Mouse (Mus musculus): ENCODE measurements around the gene Lypla2. TPM values are rescaled to one million over a fixed set of nuclear protein-coding genes. Genes with fewer than 3 reads are reported as not detected.
"Not testable (repeated sequence)": the region's sequence is repeated elsewhere in the genome, so short reads cannot be mapped to it uniquely, and the experiment has no call there.

Lypla2 gene
- polyA plus RNA-seq, 1 experiment from 2014 or later = 124 TPM

GRCm38 (mm10) chr4:135987714-135988113 lies 15.3 kb upstream of the Lypla2 start:
- no peak overlapping the region for H3K27ac ChIP-seq
- H3K36me3 ChIP-seq = peaks cover 24% of the 10 kb centered on the region
- no peaks in the 10 kb centered on the region for H3K27me3 ChIP-seq
- H3K9me3 ChIP-seq = no peaks in the 10 kb centered on the region
- whole genome bisulfite sequencing = 63% methylated on average over 9 of the region's 9 CpGs
- H3K9ac ChIP-seq = 0 out of 2 replicates have a peak overlapping the region, but pooled peaks have one; percentile 95
- no peak for ATAC-seq (ENCODE audit: borderline replicate concordance, extremely low read depth, low FRiP score, low TSS enrichment)
- peak overlapping the region; percentile 87 for H3K4me3 ChIP-seq
- H3K4me1 ChIP-seq = peaks cover 18% of the 10 kb centered on the region
- peak overlapping the region; percentile 88 for H3K4me2 ChIP-seq

GRCm38 (mm10) chr4:135986943-135987710 lies 14.7 kb upstream of the Lypla2 start, which contains the start of gene Pithd1:
Gene Pithd1, minus strand, starts transcription at chr4:135987264.
- Histone ChIP-seq H3K36me3 (peaks cover 25% of the 10 kb centered on the region), H3K4me1 (peaks cover 18% of the 10 kb centered on the region), H3K4me3 (peak within 1 kb of the TSS; percentile 87), H3K9me3 (no peaks in the 10 kb centered on the region), H3K9ac (peak within 1 kb of the TSS; percentile 95), H3K4me2 (peak within 1 kb of the TSS; percentile 88), H3K27me3 (no peaks in the 10 kb centered on the region), H3K27ac (peak within 1 kb of the TSS; percentile 81)
- peak; percentile 89 for ATAC-seq (ENCODE audit: borderline replicate concordance, extremely low read depth, low FRiP score, low TSS enrichment)
- under 1% methylated on average over 62 of the region's 81 CpGs for WGBS

GRCm38 (mm10) chr4:135986301-135986942 lies 14.0 kb upstream of the Lypla2 start:
- Histone ChIP-seq H3K9me3 (no peaks in the 10 kb centered on the region), H3K27me3 (no peaks in the 10 kb centered on the region), H3K36me3 (peaks cover 29% of the 10 kb centered on the region), H3K4me2 (peak overlapping the region; percentile 88), H3K27ac (peak overlapping the region; percentile 81), H3K4me3 (peak overlapping the region; percentile 87), H3K4me1 (peaks cover 18% of the 10 kb centered on the region), H3K9ac (peak overlapping the region; percentile 95)
- WGBS = 4% methylated on average over 23 of the region's 23 CpGs
- ATAC-seq (ENCODE audit: borderline replicate concordance, extremely low read depth, low FRiP score, low TSS enrichment) = no peak

DNA sequence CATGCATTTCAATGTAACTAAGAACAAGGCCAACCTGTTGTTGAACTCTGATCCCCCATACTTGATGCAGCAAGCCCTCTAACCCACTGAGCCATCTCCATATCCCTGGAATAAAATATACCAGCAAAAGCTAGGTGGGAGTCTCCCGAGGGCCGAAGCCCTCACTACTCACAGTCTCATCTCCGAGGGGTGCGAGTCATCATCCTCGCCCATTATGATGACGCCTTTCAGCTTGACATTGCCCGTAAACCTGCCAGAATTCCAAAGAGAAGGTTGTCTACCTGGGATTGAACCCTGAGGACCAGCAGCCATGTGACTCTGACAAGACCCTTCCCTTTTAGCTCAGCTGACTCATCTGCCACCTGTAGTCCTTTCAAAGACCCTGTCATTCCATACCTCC lies 13.3 kb upstream of the Lypla2 start:
- Histone ChIP-seq H3K27me3 (no peaks in the 10 kb centered on the region), H3K4me1 (peaks cover 18% of the 10 kb centered on the region), H3K9ac (peak overlapping the region; percentile 95), H3K4me3 (peak overlapping the region; percentile 87), H3K4me2 (peak overlapping the region; percentile 88), H3K9me3 (no peaks in the 10 kb centered on the region), H3K27ac (no peak overlapping the region), H3K36me3 (peaks cover 32% of the 10 kb centered on the region)
- 82% methylated on average over 7 of the region's 7 CpGs for WGBS
- no peak for ATAC-seq (ENCODE audit: borderline replicate concordance, extremely low read depth, low FRiP score, low TSS enrichment)

- H3K27me3 ChIP-seq = no peaks in the 10 kb centered on the region
- H3K27ac ChIP-seq = no peak overlapping the region
- H3K4me2 ChIP-seq = peak overlapping the region; percentile 88; the same call in 1 of the 2 replicates
- no peak overlapping the region for H3K9ac ChIP-seq
- H3K4me1 ChIP-seq = peaks cover 18% of the 10 kb centered on the region
- ATAC-seq (ENCODE audit: borderline replicate concordance, extremely low read depth, low FRiP score, low TSS enrichment) = no peak
- 84% methylated on average over 5 of the region's 5 CpGs for WGBS
- H3K4me3 ChIP-seq = 0 out of 2 replicates have a peak overlapping the region, but pooled peaks have one; percentile 87
- H3K9me3 ChIP-seq = no peaks in the 10 kb centered on the region
- H3K36me3 ChIP-seq = peaks cover 34% of the 10 kb centered on the region
Observed at GRCm38 (mm10) chr4:135985193-135985592, 12.8 kb upstream of the Lypla2 start.

GRCm38 (mm10) chr4:135984556-135984955 lies 12.1 kb upstream of the Lypla2 start:
- WGBS = 82% methylated on average over 5 of the region's 5 CpGs
- Histone ChIP-seq H3K9ac (no peak overlapping the region), H3K36me3 (peaks cover 34% of the 10 kb centered on the region), H3K4me2 (no peak overlapping the region), H3K4me1 (peaks cover 18% of the 10 kb centered on the region), H3K4me3 (no peak overlapping the region), H3K27ac (no peak overlapping the region), H3K9me3 (no peaks in the 10 kb centered on the region), H3K27me3 (no peaks in the 10 kb centered on the region)
- ATAC-seq (ENCODE audit: borderline replicate concordance, extremely low read depth, low FRiP score, low TSS enrichment) = no peak

DNA sequence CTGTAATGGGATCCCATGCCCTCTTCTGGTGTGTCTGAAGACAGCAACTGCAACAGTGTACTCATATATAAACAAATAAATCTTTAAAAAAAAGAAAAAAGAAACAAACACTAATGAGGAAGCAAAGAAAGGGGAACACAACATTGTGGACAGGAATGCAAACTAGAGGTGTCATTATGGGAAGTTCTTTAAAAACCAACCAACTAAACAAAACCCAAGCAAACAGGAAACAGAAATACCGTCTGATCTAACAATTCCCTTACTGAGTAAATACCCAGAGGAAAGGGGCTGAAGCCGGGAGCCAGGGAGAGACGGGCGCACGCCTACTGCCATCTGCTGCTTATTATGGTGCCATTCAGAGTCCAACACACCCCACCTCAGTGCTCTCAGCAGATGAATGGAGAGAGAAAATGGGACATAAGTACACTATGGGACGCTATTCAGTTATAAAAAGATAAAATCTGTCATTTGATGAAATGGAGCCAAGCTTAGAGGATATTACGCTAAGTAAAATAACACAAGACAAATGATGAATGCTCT lies 9.2 kb upstream of the Lypla2 start:
- H3K27ac ChIP-seq = no peak overlapping the region
- no peaks in the 10 kb centered on the region for H3K9me3 ChIP-seq
- peaks cover 53% of the 10 kb centered on the region for H3K36me3 ChIP-seq
- WGBS = 72% methylated on average over 7 of the region's 7 CpGs
- peaks cover 11% of the 10 kb centered on the region for H3K4me1 ChIP-seq
- H3K4me2 ChIP-seq = no peak overlapping the region
- no peak for ATAC-seq (ENCODE audit: borderline replicate concordance, extremely low read depth, low FRiP score, low TSS enrichment)
- no peak overlapping the region for H3K4me3 ChIP-seq
- H3K9ac ChIP-seq = no peak overlapping the region
- H3K27me3 ChIP-seq = no peaks in the 10 kb centered on the region

DNA sequence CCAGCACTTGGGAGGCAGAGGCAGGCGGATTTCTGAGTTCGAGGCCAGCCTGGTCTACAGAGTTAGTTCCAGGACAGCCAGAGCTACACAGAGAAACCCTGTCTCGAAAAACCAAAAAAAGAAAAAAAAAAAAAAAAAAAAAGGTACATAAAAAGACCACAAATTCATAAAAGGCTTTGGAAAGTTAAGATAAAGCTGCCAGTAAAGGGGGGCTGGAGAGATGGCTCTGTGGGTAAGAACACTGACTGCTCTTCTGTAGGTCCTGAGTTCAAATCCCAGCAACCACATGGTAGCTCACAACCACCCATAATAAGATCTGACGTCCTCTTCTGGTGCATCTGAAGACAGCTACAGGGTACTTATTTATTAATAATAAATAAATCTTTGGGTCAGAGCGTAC lies 7.8 kb upstream of the Lypla2 start:
- WGBS = 94% methylated on average over 5 of the region's 5 CpGs
- H3K4me2 ChIP-seq; H3K9me3 ChIP-seq; ATAC-seq (ENCODE audit: borderline replicate concordance, extremely low read depth, low FRiP score, low TSS enrichment); H3K9ac ChIP-seq; H3K4me3 ChIP-seq; H3K27me3 ChIP-seq; H3K27ac ChIP-seq; H3K4me1 ChIP-seq: not testable (repeated sequence)
- peaks cover 64% of the 10 kb centered on the region for H3K36me3 ChIP-seq

- H3K36me3 ChIP-seq = peaks cover 49% of the 10 kb centered on the region
- H3K4me2 ChIP-seq = no peak overlapping the region
- H3K4me1 ChIP-seq = peaks cover 11% of the 10 kb centered on the region
- WGBS = 85% methylated on average over 12 of the region's 12 CpGs
- no peaks in the 10 kb centered on the region for H3K9me3 ChIP-seq
- no peaks in the 10 kb centered on the region for H3K27me3 ChIP-seq
- H3K9ac ChIP-seq = no peak overlapping the region
- H3K27ac ChIP-seq = no peak overlapping the region
- H3K4me3 ChIP-seq = no peak overlapping the region
- ATAC-seq (ENCODE audit: borderline replicate concordance, extremely low read depth, low FRiP score, low TSS enrichment) = no peak
Observed at GRCm38 (mm10) chr4:135976146-135976545, 3.7 kb upstream of the Lypla2 start.

DNA sequence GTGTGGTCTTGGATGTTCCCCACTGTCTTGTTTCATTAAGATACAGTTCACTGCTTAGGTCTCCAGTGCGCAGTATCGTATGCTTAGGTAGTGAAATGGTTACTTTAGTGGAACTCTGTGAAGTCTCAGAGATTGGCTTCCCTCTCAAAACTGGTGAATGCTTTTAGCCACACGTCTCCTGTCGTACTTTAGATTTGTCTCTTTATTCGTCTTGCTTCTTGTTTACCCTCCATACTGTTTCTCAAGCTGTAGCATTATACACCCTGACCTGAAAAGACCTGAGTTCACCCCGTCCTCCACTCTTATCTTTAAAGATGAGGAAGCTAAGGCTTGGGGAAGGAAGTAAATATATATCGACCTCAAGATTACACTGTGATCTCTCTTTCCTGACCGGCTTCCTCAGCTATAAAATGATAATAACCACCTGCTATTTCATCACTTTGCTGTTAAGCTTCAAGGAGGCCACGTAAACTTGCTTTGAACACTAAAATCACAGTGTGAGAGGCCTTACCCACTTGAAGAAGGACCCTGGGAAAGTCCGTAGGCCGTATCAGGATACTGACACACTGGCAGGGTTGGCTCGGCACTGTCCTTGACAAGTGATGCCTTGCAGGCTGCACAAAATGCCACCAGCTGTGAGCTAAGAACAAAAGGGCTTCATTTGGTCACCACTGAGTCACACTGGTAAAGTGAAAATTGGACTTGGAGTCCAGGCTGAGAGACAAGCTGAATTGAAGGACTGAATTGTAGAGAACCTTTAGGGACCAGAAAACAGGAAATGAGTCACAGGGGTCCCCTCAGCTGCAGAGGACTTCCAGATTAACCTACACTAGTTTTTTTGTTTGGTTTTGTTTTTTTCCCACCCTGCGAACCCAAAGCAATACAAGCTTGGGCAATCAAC lies 735 bp upstream of the Lypla2 start:
- Histone ChIP-seq H3K4me2 (peak overlapping the region; percentile 91), H3K9ac (peak overlapping the region; percentile 95; the same call in 1 of the 2 replicates), H3K4me1 (peaks cover 17% of the 10 kb centered on the region), H3K9me3 (no peaks in the 10 kb centered on the region), H3K36me3 (peaks cover 59% of the 10 kb centered on the region), H3K27ac (no peak overlapping the region), H3K4me3 (peak overlapping the region; percentile 95), H3K27me3 (no peaks in the 10 kb centered on the region)
- no peak for ATAC-seq (ENCODE audit: borderline replicate concordance, extremely low read depth, low FRiP score, low TSS enrichment)
- 54% methylated on average over 13 of the region's 13 CpGs for WGBS

DNA sequence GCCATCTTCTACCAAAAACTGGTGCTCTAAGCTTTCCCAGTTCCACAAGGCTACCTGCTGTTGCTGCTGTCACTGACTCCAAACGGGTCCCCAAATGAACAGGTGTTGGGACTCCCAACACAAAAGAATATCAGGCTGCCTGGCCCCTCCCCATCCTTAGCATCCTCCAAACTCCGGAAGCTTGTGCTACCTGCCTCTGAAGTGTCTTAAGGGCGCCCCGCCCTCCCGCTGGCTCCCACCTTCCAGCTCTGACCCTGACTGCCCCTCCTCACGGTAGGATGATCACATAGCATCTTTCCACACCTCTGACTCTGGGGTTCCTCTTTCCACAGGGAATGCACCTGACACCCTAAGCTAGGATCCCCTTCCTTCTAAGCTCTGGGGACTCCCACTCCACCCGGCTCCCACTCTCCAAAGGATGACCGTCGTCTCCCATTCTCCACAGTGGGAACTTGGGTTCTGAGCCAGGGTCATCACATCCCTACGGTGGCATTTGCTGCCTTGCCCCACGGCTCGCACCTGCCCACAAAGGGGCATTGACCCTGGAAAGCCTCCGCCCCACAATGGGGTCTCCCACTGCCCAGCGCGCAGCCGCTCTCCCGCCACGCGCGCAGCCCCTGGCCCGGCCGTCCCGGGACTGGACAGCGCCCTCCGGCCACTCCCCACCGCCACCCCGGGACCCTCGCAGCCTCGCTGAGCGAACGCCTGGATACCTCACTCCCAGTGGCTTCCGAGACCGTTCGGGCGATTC lies 446 bp downstream of the Lypla2 start:
- peak overlapping the region; percentile 60 for H3K27ac ChIP-seq
- H3K27me3 ChIP-seq = no peaks in the 10 kb centered on the region
- under 1% methylated on average over 34 of the region's 35 CpGs for WGBS
- no peak for ATAC-seq (ENCODE audit: borderline replicate concordance, extremely low read depth, low FRiP score, low TSS enrichment)
- peak overlapping the region; percentile 95 for H3K4me3 ChIP-seq
- peak overlapping the region; percentile 95 for H3K9ac ChIP-seq
- peak overlapping the region; percentile 91 for H3K4me2 ChIP-seq
- H3K9me3 ChIP-seq = no peaks in the 10 kb centered on the region
- H3K4me1 ChIP-seq = peaks cover 17% of the 10 kb centered on the region
- H3K36me3 ChIP-seq = peaks cover 65% of the 10 kb centered on the region

All from lung, embryonic 15.5 days (tissue).